ENCODE assay signal across 9 mouse cellular contexts in genomic region chr2:20736324-20737015, GRCm38 (mm10).
DNase-seq lines count a peak whose midpoint lies in the region; ATAC-seq and TF ChIP-seq lines count a peak whose summit lies in the region.
"Had no signal": no experiment of that assay in that cellular context is flagged by ENCODE, and none has a peak within 500 bp of the region (broad histone marks: within the 10 kb centered on the region; RNA-seq: fewer than 3 reads in every experiment).

No protein-coding gene starts in this region.

- peak overlapping the region in 2 of 3 experiments; percentile 34 to 55 for H3K4me3 ChIP-seq in CH12.LX (replicated peaks in 1 of 3; ENCODE audit: low read depth in 2 of 3, low read length in 2 of 3, poor library complexity in 1 of 3)
- no peak overlapping the region; the same call in 1 of the 2 replicates for H3K4me3 ChIP-seq in embryonic facial prominence, embryonic 10.5 days
- H3K4me3 ChIP-seq in kidney, embryonic 14.5 days (ENCODE audit: low read length) = no peak overlapping the region
- H3K4me3 ChIP-seq in lung, postnatal 0 days (ENCODE audit: low read depth, low read length) = peak overlapping the region; percentile 3; the same call in 1 of the 2 replicates
- H3K4me3 ChIP-seq: megakaryocyte, embryonic 14.5 days had no signal

- H3K79me2 ChIP-seq in CH12.LX (replicated peaks; ENCODE audit: control insufficient read depth, extremely low read depth, insufficient read depth, poor library complexity, severe bottlenecking) = no peaks in the 10 kb centered on the region

- peaks cover 2 to 46% of the 10 kb centered on the region in 2 experiments; a peak in 2 of 4 replicates for H3K4me1 ChIP-seq in CH12.LX (ENCODE audit: control insufficient read depth in 1 of 2, insufficient read depth in 2 of 2)
- H3K4me1 ChIP-seq in embryonic facial prominence, embryonic 10.5 days = peaks cover 31% of the 10 kb centered on the region
- peaks cover 14% of the 10 kb centered on the region; the same call in 1 of the 2 replicates for H3K4me1 ChIP-seq in kidney, embryonic 14.5 days (ENCODE audit: control insufficient read depth, insufficient read depth, low read length)
- no peaks in the 10 kb centered on the region for H3K4me1 ChIP-seq in lung, postnatal 0 days (ENCODE audit: insufficient read depth, low read depth, low read length)

- dilution Hi-C loops in CH12.LX (cut with MboI; ENCODE audit: extremely low pct_ligation_motif_present, extremely low pct_unique_long_range_greater_than_20kb, low sequenced_read_pairs) = no loop called here

- DNase-seq in CH12.LX (ENCODE audit: extremely low read depth) = no peak
- peak; percentile 21 for DNase-seq in embryonic facial prominence, embryonic 10.5 days (ENCODE audit: low spot score)
- DNase-seq in lung, postnatal 0 days (ENCODE audit: low spot score) = peak; percentile 66
- no peak for DNase-seq in gastrocnemius, postnatal 4 days (ENCODE audit: low spot score in 2 of 2)
- no peak for DNase-seq in heart, postnatal 10 days
- no peak for DNase-seq in left cerebral cortex, postnatal 36 days (ENCODE audit: low spot score in 2 of 2)

- peak overlapping the region; percentile 82 for H3K4me2 ChIP-seq in CH12.LX (ENCODE audit: insufficient read depth, low read depth, poor library complexity, severe bottlenecking)
- H3K4me2 ChIP-seq in kidney, embryonic 14.5 days (replicated peaks; ENCODE audit: low read depth, low read length) = peak overlapping the region; percentile 22; the same call in 1 of the 2 replicates
- H3K4me2 ChIP-seq in lung, postnatal 0 days (replicated peaks; ENCODE audit: low read depth, low read length) = peak overlapping the region; percentile 38

- peak; percentile 39; the same call in 1 of the 2 replicates for ATAC-seq in kidney, embryonic 14.5 days (ENCODE audit: low FRiP score, low TSS enrichment)
- peak; percentile 76 for ATAC-seq in lung, postnatal 0 days
- ATAC-seq in frontal cortex, adult (ENCODE audit: low TSS enrichment) = no peak

- intact Hi-C loops in heart, postnatal 10 days (cut with DNase I) = no loop called here
- intact Hi-C loops in left cerebral cortex, postnatal 36 days (cut with DNase I) = no loop called here

- TF ChIP-seq EP300 in CH12.LX (IDR thresholded peaks at IDR 0.05; ENCODE audit: low read length) = no peak
- no peak for TF ChIP-seq EP300 in lung, postnatal 0 days (IDR thresholded peaks at IDR 0.05)

- 56% methylated on average over 7 of the region's 7 CpGs for WGBS in embryonic facial prominence, embryonic 10.5 days
- 62% methylated on average over 7 of the region's 7 CpGs for WGBS in kidney, embryonic 14.5 days
- 60% methylated on average over 7 of the region's 7 CpGs for WGBS in lung, postnatal 0 days

- in situ Hi-C loops in CH12.LX (cut with MboI; ENCODE audit: low pct_ligation_motif_present, low pct_unique_long_range_greater_than_20kb, low sequenced_read_pairs) = no loop called here

- H3K36me3 ChIP-seq in CH12.LX (replicated peaks in 1 of 2; ENCODE audit: control insufficient read depth in 1 of 2, insufficient read depth in 1 of 2, low read length in 1 of 2) = peaks cover 0 to 1% of the 10 kb centered on the region in 2 experiments
- no peaks in the 10 kb centered on the region for H3K36me3 ChIP-seq in embryonic facial prominence, embryonic 10.5 days (replicated peaks)
- H3K36me3 ChIP-seq in kidney, embryonic 14.5 days (ENCODE audit: control insufficient read depth, insufficient read depth, low read length) = no peaks in the 10 kb centered on the region
- H3K36me3 ChIP-seq in lung, postnatal 0 days (ENCODE audit: insufficient read depth, low read length) = no peaks in the 10 kb centered on the region

- no peak for TF ChIP-seq RAD21 in CH12.LX (IDR thresholded peaks at IDR 0.05; ENCODE audit: low read depth, low read length)

- H3K27ac ChIP-seq in CH12.LX (ENCODE audit: insufficient read depth, low read depth) = peak overlapping the region; percentile 0; the same call in 1 of the 2 replicates
- H3K27ac ChIP-seq in embryonic facial prominence, embryonic 10.5 days (replicated peaks) = peak overlapping the region; percentile 73
- peak overlapping the region; percentile 51; the same call in 1 of the 2 replicates for H3K27ac ChIP-seq in kidney, embryonic 14.5 days (ENCODE audit: low read depth, low read length)
- H3K27ac ChIP-seq in lung, postnatal 0 days (ENCODE audit: low read length) = peak overlapping the region; percentile 77

- no peak for TF ChIP-seq POLR2A in CH12.LX (IDR thresholded peaks at IDR 0.05; ENCODE audit: low read depth, low read length)

- H3K27me3 ChIP-seq in CH12.LX (replicated peaks) = no peaks in the 10 kb centered on the region
- no peaks in the 10 kb centered on the region for H3K27me3 ChIP-seq in embryonic facial prominence, embryonic 10.5 days (replicated peaks; ENCODE audit: low read depth, poor library complexity, severe bottlenecking)
- no peaks in the 10 kb centered on the region for H3K27me3 ChIP-seq in kidney, embryonic 14.5 days (ENCODE audit: control insufficient read depth, insufficient read depth, low read length)
- H3K27me3 ChIP-seq in lung, postnatal 0 days (replicated peaks; ENCODE audit: insufficient read depth, low read length) = no peaks in the 10 kb centered on the region
- H3K27me3 ChIP-seq: megakaryocyte, embryonic 14.5 days had no signal

- TF ChIP-seq CTCF in CH12.LX (conservative IDR thresholded peaks at IDR 0.05 in 1 of 2, IDR thresholded peaks at IDR 0.05 in 1 of 2; ENCODE audit: low read depth in 2 of 2, low read length in 2 of 2) = no peak
- TF ChIP-seq CTCF in lung, postnatal 0 days (IDR thresholded peaks at IDR 0.05) = no peak

- no peaks in the 10 kb centered on the region for H3K9me3 ChIP-seq in CH12.LX (replicated peaks; ENCODE audit: low read length)
- no peaks in the 10 kb centered on the region for H3K9me3 ChIP-seq in embryonic facial prominence, embryonic 10.5 days
- no peaks in the 10 kb centered on the region for H3K9me3 ChIP-seq in kidney, embryonic 14.5 days (ENCODE audit: control insufficient read depth, low read length)
- H3K9me3 ChIP-seq in lung, postnatal 0 days (ENCODE audit: low read length) = no peaks in the 10 kb centered on the region

- peak overlapping the region; percentile 41; the same call in 1 of the 2 replicates for H3K9ac ChIP-seq in CH12.LX (ENCODE audit: insufficient read depth, low read depth)
- H3K9ac ChIP-seq in kidney, embryonic 14.5 days (ENCODE audit: low read depth, low read length) = peak overlapping the region; percentile 31; the same call in 1 of the 2 replicates
- H3K9ac ChIP-seq in lung, postnatal 0 days (replicated peaks; ENCODE audit: low read depth) = no peak overlapping the region

TF ChIP-seq in CH12.LX, 34 proteins besides CTCF, POLR2A, EP300 and RAD21:
- 0 out of 2 replicates have a peak, but pooled peaks have one; percentile 8 for TF ChIP-seq TCF12 (IDR thresholded peaks at IDR 0.05; ENCODE audit: low read depth, low read length)
- TF ChIP-seq IRF4 (IDR thresholded peaks at IDR 0.05; ENCODE audit: low read depth, low read length) = no peak

Comparison
In these comparisons a context has a peak if more than half of its experiments do, and no peak if none do; other contexts are left out.
1. DNase-seq: peak in embryonic facial prominence, embryonic 10.5 days (single experiment) and lung, postnatal 0 days (single experiment); none in CH12.LX (single experiment), gastrocnemius, postnatal 4 days (0 of 2), heart, postnatal 10 days (0 of 2) and left cerebral cortex, postnatal 36 days (0 of 2).
2. H3K27ac ChIP-seq: peak in every context shown above with its lines; median percentile 77 in lung, postnatal 0 days; 73 in embryonic facial prominence, embryonic 10.5 days; 51 in kidney, embryonic 14.5 days; 0 in CH12.LX.
3. H3K4me2 ChIP-seq: peak in every context shown above with its lines; median percentile 82 in CH12.LX; 38 in lung, postnatal 0 days; 22 in kidney, embryonic 14.5 days.
4. H3K4me3 ChIP-seq: peak in CH12.LX (2 of 3) and lung, postnatal 0 days (single experiment); none in embryonic facial prominence, embryonic 10.5 days (single experiment) and kidney, embryonic 14.5 days (single experiment).